Mouse (Mus musculus): Measurements from ENCODE around the gene Faf1. TPM values are rescaled to one million over a fixed set of nuclear protein-coding genes. Genes with fewer than 3 reads are reported as not detected.

Faf1 gene
- polyA plus RNA-seq, 1 experiment from 2014 or later: 30.3 TPM

DNA sequence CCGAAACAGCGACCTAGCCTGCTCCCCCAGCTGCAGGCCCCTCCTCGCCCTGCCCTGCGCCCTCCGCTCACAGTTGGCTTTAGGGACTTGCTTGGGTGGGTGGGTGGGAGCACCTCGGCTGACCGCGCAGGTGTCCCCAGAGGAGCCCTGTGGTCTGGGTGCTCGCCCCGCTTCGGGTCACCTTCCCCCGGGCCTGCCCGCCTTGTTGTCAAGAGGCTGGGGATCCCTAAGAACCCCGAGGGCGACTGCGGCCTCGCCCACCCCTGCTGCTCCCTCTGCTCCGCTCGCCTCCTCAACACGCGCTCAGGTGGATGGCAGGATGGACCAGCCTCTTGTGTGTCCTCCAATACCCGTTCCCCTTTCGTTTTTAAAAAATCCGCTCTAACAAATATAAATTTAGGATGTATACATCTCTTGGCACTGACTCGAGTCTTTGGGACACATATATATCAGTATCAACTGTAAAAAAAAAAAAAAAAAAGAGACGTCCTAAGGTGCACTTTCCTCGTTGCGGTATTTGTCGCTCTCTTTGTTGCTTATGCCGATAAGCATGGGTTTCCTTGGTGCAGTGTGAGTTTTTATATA lies 306.4 kb downstream of the Faf1 start:
- Histone ChIP-seq H3K9me3 (ENCODE audit: low read depth, low read length) (no peaks in the 10 kb centered on the region), H3K27me3 (ENCODE audit: insufficient read depth, low read length) (peaks cover 99% of the 10 kb centered on the region), H3K4me1 (ENCODE audit: insufficient read depth) (no peaks in the 10 kb centered on the region), H3K9ac (no peak overlapping the region), H3K4me3 (ENCODE audit: low read depth, low read length) (peak overlapping the region; percentile 32), H3K36me3 (ENCODE audit: insufficient read depth) (no peaks in the 10 kb centered on the region), H3K4me2 (peak overlapping the region; percentile 57), H3K27ac (ENCODE audit: low read depth) (no peak overlapping the region)
- TF ChIP-seq CTCF (IDR thresholded peaks at IDR 0.05; ENCODE audit: low read depth): no peak
- no peak for ATAC-seq (ENCODE audit: insufficient read depth)
- WGBS: 7% methylated on average over 30 of the region's 30 CpGs
- DNase-seq: no peak

GRCm38 (mm10) chr4:109983281-109984001 lies 307.1 kb downstream of the Faf1 start:
- no peak overlapping the region for H3K9ac ChIP-seq
- H3K4me2 ChIP-seq: peak overlapping the region; percentile 25; the same call in 1 of the 2 replicates
- no peak overlapping the region for H3K27ac ChIP-seq (ENCODE audit: low read depth)
- H3K4me3 ChIP-seq (ENCODE audit: low read depth, low read length): 0 out of 2 replicates have a peak overlapping the region, but pooled peaks have one; percentile 12
- WGBS: 2% methylated on average over 49 of the region's 49 CpGs
- peak; percentile 34 for DNase-seq
- no peak for ATAC-seq (ENCODE audit: insufficient read depth)
- H3K27me3 ChIP-seq (ENCODE audit: insufficient read depth, low read length): peaks cover 98% of the 10 kb centered on the region
- no peaks in the 10 kb centered on the region for H3K36me3 ChIP-seq (ENCODE audit: insufficient read depth)
- no peaks in the 10 kb centered on the region for H3K9me3 ChIP-seq (ENCODE audit: low read depth, low read length)
- TF ChIP-seq CTCF (IDR thresholded peaks at IDR 0.05; ENCODE audit: low read depth): no peak
- H3K4me1 ChIP-seq (ENCODE audit: insufficient read depth): no peaks in the 10 kb centered on the region

GRCm38 (mm10) chr4:109984011-109984411 lies 307.6 kb downstream of the Faf1 start:
- TF ChIP-seq CTCF (IDR thresholded peaks at IDR 0.05; ENCODE audit: low read depth): no peak

DNA sequence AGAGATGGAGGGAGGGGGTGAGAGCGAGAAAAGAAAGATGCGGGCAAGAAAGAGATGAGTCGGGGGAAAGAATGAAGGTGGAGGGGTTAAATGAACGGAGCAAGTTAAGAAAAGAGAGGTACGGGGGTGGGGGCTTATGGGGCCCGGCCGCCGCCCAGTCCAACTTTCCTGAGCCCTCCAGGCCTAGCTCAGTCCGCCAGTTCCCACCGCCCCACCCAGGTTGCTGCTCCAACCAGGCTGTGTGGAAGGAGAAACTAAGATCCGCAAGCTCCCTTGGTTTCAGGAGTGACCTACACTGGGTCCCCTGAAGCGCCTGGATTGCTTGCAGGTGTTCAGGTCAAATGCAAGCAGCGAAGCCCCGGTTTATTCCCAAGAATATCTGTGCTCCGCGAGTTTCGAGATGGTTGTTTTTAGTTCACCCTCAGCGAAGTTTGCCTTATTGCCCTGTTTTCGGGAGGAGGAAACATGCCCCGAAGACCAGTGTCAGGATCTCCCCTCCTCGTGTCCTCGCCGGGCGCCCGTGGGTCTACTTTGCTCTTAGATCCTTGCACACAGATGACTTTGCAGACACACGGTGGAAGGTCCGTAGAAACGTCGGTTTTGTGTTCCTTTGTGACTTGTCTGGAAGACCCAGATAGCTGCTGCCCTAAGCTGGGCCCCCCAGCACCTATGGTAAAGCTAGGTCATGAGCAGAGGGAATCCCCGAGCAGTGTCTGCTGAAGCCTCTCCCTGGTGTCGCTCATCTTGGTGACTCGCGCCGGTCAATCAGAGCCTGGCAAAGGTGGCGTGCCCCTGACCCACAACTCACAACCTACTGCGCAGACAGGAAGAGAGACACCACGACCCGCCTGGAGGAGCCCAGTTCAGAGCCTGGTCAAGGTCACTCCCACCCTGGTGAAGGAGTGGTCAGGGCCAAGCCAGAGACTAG lies 308.4 kb downstream of the Faf1 start:
- DNase-seq (no peak), ATAC-seq (ENCODE audit: insufficient read depth) (no peak)
- Histone ChIP-seq H3K9me3 (ENCODE audit: low read depth, low read length) (no peaks in the 10 kb centered on the region), H3K4me1 (ENCODE audit: insufficient read depth) (no peaks in the 10 kb centered on the region), H3K4me2 (no peak overlapping the region), H3K27ac (ENCODE audit: low read depth) (no peak overlapping the region), H3K9ac (no peak overlapping the region), H3K36me3 (ENCODE audit: insufficient read depth) (no peaks in the 10 kb centered on the region), H3K27me3 (ENCODE audit: insufficient read depth, low read length) (peaks cover 98% of the 10 kb centered on the region), H3K4me3 (ENCODE audit: low read depth, low read length) (no peak overlapping the region)
- 2% methylated on average over 38 of the region's 38 CpGs for WGBS
- no peak for TF ChIP-seq CTCF (IDR thresholded peaks at IDR 0.05; ENCODE audit: low read depth)

More at GRCm38 (mm10) chr4:109984011-109984411, 307.6 kb downstream of the Faf1 start:
- no peaks in the 10 kb centered on the region for H3K4me1 ChIP-seq (ENCODE audit: insufficient read depth)
- H3K27me3 ChIP-seq (ENCODE audit: insufficient read depth, low read length): peaks cover 98% of the 10 kb centered on the region
- H3K4me3 ChIP-seq (ENCODE audit: low read depth, low read length): 0 out of 2 replicates have a peak overlapping the region, but pooled peaks have one; percentile 12
- H3K9me3 ChIP-seq (ENCODE audit: low read depth, low read length): no peaks in the 10 kb centered on the region
- peak overlapping the region; percentile 25; the same call in 1 of the 2 replicates for H3K4me2 ChIP-seq
- no peaks in the 10 kb centered on the region for H3K36me3 ChIP-seq (ENCODE audit: insufficient read depth)
- WGBS: under 1% methylated on average over 24 of the region's 24 CpGs
- no peak overlapping the region for H3K27ac ChIP-seq (ENCODE audit: low read depth)
- DNase-seq: no peak
- no peak for ATAC-seq (ENCODE audit: insufficient read depth)
- H3K9ac ChIP-seq: no peak overlapping the region

GRCm38 (mm10) chr4:109985424-109986172 lies 309.2 kb downstream of the Faf1 start:
- 4% methylated on average over 16 of the region's 16 CpGs for WGBS
- Histone ChIP-seq H3K4me3 (ENCODE audit: low read depth, low read length) (no peak overlapping the region), H3K9me3 (ENCODE audit: low read depth, low read length) (no peaks in the 10 kb centered on the region), H3K27me3 (ENCODE audit: insufficient read depth, low read length) (peaks cover 96% of the 10 kb centered on the region), H3K27ac (ENCODE audit: low read depth) (no peak overlapping the region), H3K4me1 (ENCODE audit: insufficient read depth) (no peaks in the 10 kb centered on the region), H3K36me3 (ENCODE audit: insufficient read depth) (no peaks in the 10 kb centered on the region), H3K4me2 (no peak overlapping the region), H3K9ac (no peak overlapping the region)
- TF ChIP-seq CTCF (IDR thresholded peaks at IDR 0.05; ENCODE audit: low read depth): no peak
- DNase-seq (no peak), ATAC-seq (ENCODE audit: insufficient read depth) (no peak)

- ATAC-seq (ENCODE audit: insufficient read depth) (no peak), DNase-seq (no peak)
- Histone ChIP-seq H3K9me3 (ENCODE audit: low read depth, low read length) (no peaks in the 10 kb centered on the region), H3K4me1 (ENCODE audit: insufficient read depth) (no peaks in the 10 kb centered on the region), H3K9ac (no peak overlapping the region), H3K4me2 (no peak overlapping the region), H3K36me3 (ENCODE audit: insufficient read depth) (no peaks in the 10 kb centered on the region), H3K27me3 (ENCODE audit: insufficient read depth, low read length) (peaks cover 95% of the 10 kb centered on the region), H3K4me3 (ENCODE audit: low read depth, low read length) (no peak overlapping the region), H3K27ac (ENCODE audit: low read depth) (no peak overlapping the region)
- no peak for TF ChIP-seq CTCF (IDR thresholded peaks at IDR 0.05; ENCODE audit: low read depth)
- 2% methylated on average over 9 of the region's 9 CpGs for WGBS
Measured at GRCm38 (mm10) chr4:109986301-109986700, 309.9 kb downstream of the Faf1 start.
